Mouse (Mus musculus): ENCODE results near the gene Hmcn1.

GRCm38 (mm10) chr1:150813381-150813780 is 179.9 kb downstream of the Hmcn1 start:
- TF ChIP-seq TAL1 (IDR thresholded peaks at IDR 0.05; ENCODE audit: low read length) (no peak), GATA1 (IDR thresholded peaks at IDR 0.05; ENCODE audit: low read length) (no peak)
